Comparison of ENCODE assay signal across 8 mouse cellular contexts in genomic region chr6:147145277-147145676, GRCm38 (mm10). TPM values are rescaled to one million over a fixed set of nuclear protein-coding genes. Genes with fewer than 3 reads are reported as not detected.
A peak's percentile ranks its signal among the peaks of the same experiment; 100 is the strongest.
DNase-seq lines count a peak whose midpoint lies in the region; ATAC-seq and TF ChIP-seq lines count a peak whose summit lies in the region.

No protein-coding gene starts in this region.

- no peak overlapping the region for H3K4me3 ChIP-seq in embryonic facial prominence, embryonic 14.5 days (ENCODE audit: low read depth, low read length)
- no peak overlapping the region for H3K4me3 ChIP-seq in heart, postnatal 0 days (ENCODE audit: low read depth, low read length)
- H3K4me3 ChIP-seq in midbrain, embryonic 10.5 days: no peak overlapping the region

- peak; percentile 35 for TF ChIP-seq CTCF in heart, postnatal 0 days (IDR thresholded peaks at IDR 0.05; ENCODE audit: low read depth)

- no peak overlapping the region for H3K4me2 ChIP-seq in embryonic facial prominence, embryonic 14.5 days (ENCODE audit: low read depth, low read length)
- no peak overlapping the region for H3K4me2 ChIP-seq in heart, postnatal 0 days (ENCODE audit: low read depth, low read length)

- H3K27me3 ChIP-seq in embryonic facial prominence, embryonic 14.5 days (replicated peaks; ENCODE audit: control insufficient read depth, insufficient read depth, low read length): no peaks in the 10 kb centered on the region
- no peaks in the 10 kb centered on the region for H3K27me3 ChIP-seq in heart, postnatal 0 days (ENCODE audit: control insufficient read depth, insufficient read depth, low read length)
- H3K27me3 ChIP-seq in midbrain, embryonic 10.5 days (ENCODE audit: low read depth, poor library complexity, severe bottlenecking): no peaks in the 10 kb centered on the region

- peak; percentile 95 for TF ChIP-seq EP300 in heart, postnatal 0 days (IDR thresholded peaks at IDR 0.05; ENCODE audit: low read depth)

- H3K27ac ChIP-seq in embryonic facial prominence, embryonic 14.5 days (replicated peaks; ENCODE audit: low read depth, low read length): no peak overlapping the region
- peak overlapping the region; percentile 47; the same call in 1 of the 2 replicates for H3K27ac ChIP-seq in heart, postnatal 0 days (ENCODE audit: low read depth)
- H3K27ac ChIP-seq in midbrain, embryonic 10.5 days (replicated peaks): no peak overlapping the region

- 31% methylated on average over 2 of the region's 2 CpGs for WGBS in embryonic facial prominence, embryonic 14.5 days
- 16% methylated on average over 2 of the region's 2 CpGs for WGBS in heart, postnatal 0 days
- 22% methylated on average over 2 of the region's 2 CpGs for WGBS in midbrain, embryonic 10.5 days

- H3K36me3 ChIP-seq in embryonic facial prominence, embryonic 14.5 days (ENCODE audit: control insufficient read depth, insufficient read depth, low read length): no peaks in the 10 kb centered on the region
- H3K36me3 ChIP-seq in heart, postnatal 0 days (replicated peaks; ENCODE audit: control insufficient read depth, insufficient read depth, low read length): no peaks in the 10 kb centered on the region
- no peaks in the 10 kb centered on the region for H3K36me3 ChIP-seq in midbrain, embryonic 10.5 days

- H3K4me1 ChIP-seq in embryonic facial prominence, embryonic 14.5 days (ENCODE audit: control insufficient read depth, insufficient read depth, low read length): no peaks in the 10 kb centered on the region
- peaks cover 17% of the 10 kb centered on the region; the same call in 1 of the 2 replicates for H3K4me1 ChIP-seq in heart, postnatal 0 days (ENCODE audit: control insufficient read depth, insufficient read depth)
- H3K4me1 ChIP-seq in midbrain, embryonic 10.5 days: peaks cover 7% of the 10 kb centered on the region

- H3K9me3 ChIP-seq in embryonic facial prominence, embryonic 14.5 days (ENCODE audit: control insufficient read depth, low read length): no peaks in the 10 kb centered on the region
- no peaks in the 10 kb centered on the region for H3K9me3 ChIP-seq in heart, postnatal 0 days (replicated peaks; ENCODE audit: control insufficient read depth, low read length)
- no peaks in the 10 kb centered on the region for H3K9me3 ChIP-seq in midbrain, embryonic 10.5 days (replicated peaks)

- DNase-seq in urinary bladder, postnatal 14 days (ENCODE audit: low spot score): peak; percentile 31
- no peak for DNase-seq in urinary bladder, adult 2 months (ENCODE audit: low spot score)
- DNase-seq in embryonic facial prominence, embryonic 14.5 days (ENCODE audit: low spot score): peak; percentile 89
- peak; percentile 96 for DNase-seq in heart, postnatal 0 days (ENCODE audit: low spot score)
- peak; percentile 11 to 34 for DNase-seq in layer of hippocampus, postnatal 36 days
- peak; percentile 24 for DNase-seq in midbrain, embryonic 10.5 days (ENCODE audit: low spot score)
- peak; percentile 83 for DNase-seq in testis, postnatal 10 days (ENCODE audit: low spot score)
- no peak for DNase-seq in urinary bladder, postnatal 36 days (ENCODE audit: low spot score in 2 of 2)

- no peak overlapping the region for H3K9ac ChIP-seq in embryonic facial prominence, embryonic 14.5 days (ENCODE audit: low read depth, low read length)
- H3K9ac ChIP-seq in heart, postnatal 0 days (replicated peaks; ENCODE audit: low read depth, low read length): no peak overlapping the region

- ATAC-seq in embryonic facial prominence, embryonic 14.5 days (ENCODE audit: low read depth): peak; percentile 93
- ATAC-seq in heart, postnatal 0 days (ENCODE audit: insufficient read depth, low read depth): peak; percentile 99

RNA-seq across cellular contexts. Expression of gene Klhl42, which starts 54.1 kb away (rescaled TPM):
- polyA plus RNA-seq in urinary bladder, adult 2 months (2012; rRNA removed): 18.4 and 21.9 TPM in 2 replicates
- polyA plus RNA-seq in embryonic facial prominence, embryonic 14.5 days (2014; fragmentation: Nextera tagmentation; extraction: Ambion mirVana): 12.5 and 13.3 TPM in 2 replicates
- total RNA-seq in heart, postnatal 0 days (2014; rRNA removed; ENCODE audit: low replicate concordance): 7.1 and 56.8 TPM in 2 replicates
- 2.1 and 2.2 TPM in 2 replicates for polyA plus RNA-seq in heart, postnatal 0 days (2015; fragmentation: Nextera tagmentation; extraction: Ambion mirVana)
- 10 to 100 TPM; 19.6 to 20.7 TPM for total RNA-seq in layer of hippocampus, postnatal 36 days (2021)
- polyA plus RNA-seq in midbrain, embryonic 10.5 days (2016; fragmentation: Nextera tagmentation; extraction: Ambion mirVana): 5.5 and 6.4 TPM in 2 replicates

RNA-seq across cellular contexts. Expression of gene Mansc4, which starts 58.4 kb away (rescaled TPM):
- polyA plus RNA-seq in urinary bladder, adult 2 months (2012; rRNA removed): 4.3 and 4.7 TPM in 2 replicates
- polyA plus RNA-seq in embryonic facial prominence, embryonic 14.5 days (2014; fragmentation: Nextera tagmentation; extraction: Ambion mirVana): 0.48 and 1.5 TPM in 2 replicates
- not detected in 2 replicates for total RNA-seq in heart, postnatal 0 days (2014; rRNA removed; ENCODE audit: low replicate concordance)
- 0.14 and 0.30 TPM in 2 replicates for polyA plus RNA-seq in heart, postnatal 0 days (2015; fragmentation: Nextera tagmentation; extraction: Ambion mirVana)
- total RNA-seq in layer of hippocampus, postnatal 36 days (2021): under 1 TPM; 0.42 to 0.46 TPM
- 0.27 and 0.44 TPM in 2 replicates for polyA plus RNA-seq in midbrain, embryonic 10.5 days (2016; fragmentation: Nextera tagmentation; extraction: Ambion mirVana)

Comparison
In these comparisons a context has a peak if more than half of its experiments do, and no peak if none do; other contexts are left out.
1. DNase-seq: peak in urinary bladder, postnatal 14 days (single experiment), embryonic facial prominence, embryonic 14.5 days (single experiment), heart, postnatal 0 days (single experiment), layer of hippocampus, postnatal 36 days (2 of 2), midbrain, embryonic 10.5 days (single experiment) and testis, postnatal 10 days (single experiment); none in urinary bladder, adult 2 months (single experiment) and urinary bladder, postnatal 36 days (0 of 2).